Mouse (Mus musculus) heart, embryonic 13.5 days (tissue): ENCODE data around the gene Eif3j1. TPM values are rescaled to one million over a fixed set of nuclear protein-coding genes. Genes with fewer than 3 reads are reported as not detected.

Experiments used
- microRNA-seq: library from miRNA; unstranded; fragments of <30 nt; microRNA quantifications from one replicate; pipeline ENCODE4, GENCODE M21; 2016
- polyA plus RNA-seq: library from polyadenylated mRNA; unstranded; fragments of >200 nt; fragmentation: Nextera tagmentation; extraction: Ambion mirVana; gene quantifications from 2 replicates; pipeline ENCODE4 v1.2.1, GENCODE M21; 2015

Gene Eif3j1
- polyA plus RNA-seq, 1 experiment from 2014 or later: 10.2 TPM

Small RNA genes within 50 kb of the gene (microRNA-seq; reads per million reads assigned to microRNA genes)
- not detected for gene Gm47314

Other genes starting within 250 kb of the Eif3j1 start
- 21.6 and 25.2 TPM in 2 replicates for gene Frmd5, start 221.5 kb upstream of the Eif3j1 start, polyA plus RNA-seq
- 12.8 and 13.1 TPM in 2 replicates for gene Casc4, start 161.6 kb upstream of the Eif3j1 start, polyA plus RNA-seq
- 32.7 and 33.7 TPM in 2 replicates for gene Ctdspl2, start 72.5 kb upstream of the Eif3j1 start, polyA plus RNA-seq
- 0.08 and 0.09 TPM in 2 replicates for gene Mageb3, start 72.5 kb upstream of the Eif3j1 start, polyA plus RNA-seq
- gene Spg11, start 89.8 kb downstream of the Eif3j1 start, polyA plus RNA-seq: 4.7 and 4.9 TPM in 2 replicates
- gene B2m, start 119.1 kb downstream of the Eif3j1 start, polyA plus RNA-seq: 268 and 284 TPM in 2 replicates
- 0.14 TPM in 1 of 2 replicates, not detected in the other for gene Trim69, start 132.2 kb downstream of the Eif3j1 start, polyA plus RNA-seq
- gene Patl2, start 157.6 kb downstream of the Eif3j1 start, polyA plus RNA-seq: not detected in 2 replicates
- not detected in 2 replicates for gene Terb2, start 157.7 kb downstream of the Eif3j1 start, polyA plus RNA-seq
- gene Sord, start 206.2 kb downstream of the Eif3j1 start, polyA plus RNA-seq: 51.3 and 58.6 TPM in 2 replicates